Mouse (Mus musculus) naive thymus-derived CD4-positive, alpha-beta T cell, adult 2 months (primary cell): ENCODE measurements around the gene Gsg1l.

Source experiments
- DNase-seq: peaks from one replicate; pipeline ENCODE4 v3.0.0-alpha.2; 2011; ENCODE audit warnings: low read depth

Gsg1l gene

GRCm38 (mm10) chr7:125864026-125864425 lies 218.2 kb downstream of the Gsg1l start:
- DNase-seq: no peak

- no peak for DNase-seq
Measured at GRCm38 (mm10) chr7:125860421-125860820, 221.8 kb downstream of the Gsg1l start.

GRCm38 (mm10) chr7:125859564-125859963 lies 222.6 kb downstream of the Gsg1l start:
- DNase-seq: no peak

- no peak for DNase-seq
Measured at GRCm38 (mm10) chr7:125847528-125847866, 234.7 kb downstream of the Gsg1l start.

- no peak for DNase-seq
Measured at GRCm38 (mm10) chr7:125846866-125847527, 235.2 kb downstream of the Gsg1l start.

GRCm38 (mm10) chr7:125845611-125846010 lies 236.6 kb downstream of the Gsg1l start:
- DNase-seq: no peak

GRCm38 (mm10) chr7:125838078-125838742 lies 244.0 kb downstream of the Gsg1l start:
- DNase-seq: no peak

- no peak for DNase-seq
Measured at GRCm38 (mm10) chr7:125833471-125833870, 248.7 kb downstream of the Gsg1l start.

GRCm38 (mm10) chr7:125832767-125833166 lies 249.4 kb downstream of the Gsg1l start:
- no peak for DNase-seq

- no peak for DNase-seq
Measured at GRCm38 (mm10) chr7:125829121-125829666, 253.0 kb downstream of the Gsg1l start.

GRCm38 (mm10) chr7:125828561-125828960 lies 253.7 kb downstream of the Gsg1l start:
- no peak for DNase-seq
